Mouse (Mus musculus): ENCODE measurements around the gene Ttc19.
"Not testable (repeated sequence)": the region's sequence is repeated elsewhere in the genome, so short reads cannot be mapped to it uniquely, and the experiment has no call there.

Ttc19 gene

GRCm38 (mm10) chr11:62284020-62284419, 2.7 kb downstream of the Ttc19 start:
- DNase-seq (ENCODE audit: low spot score in 2 of 2): not testable (repeated sequence)

DNA sequence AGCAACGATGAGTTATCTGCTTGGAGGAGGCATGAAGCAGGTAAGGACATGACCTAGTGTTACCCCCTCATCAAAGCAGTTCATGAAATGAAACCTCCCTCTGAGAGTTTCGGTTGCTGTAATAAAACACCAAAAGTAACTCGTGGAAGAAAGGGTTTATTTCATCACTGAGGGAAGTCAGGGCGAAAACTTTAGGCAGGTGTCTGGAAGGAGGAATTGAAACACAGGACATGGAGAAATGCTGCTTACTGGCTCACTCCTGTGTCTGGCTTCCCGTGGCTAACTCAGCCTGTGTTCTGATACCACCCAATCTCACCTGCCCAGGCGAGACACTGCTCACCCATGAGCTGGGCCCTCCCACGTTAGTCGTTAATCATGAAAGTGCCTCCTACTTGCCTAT, 3.7 kb downstream of the Ttc19 start:
- DNase-seq (ENCODE audit: low spot score in 2 of 2): no peak

- no peak for DNase-seq (ENCODE audit: low spot score in 2 of 2)
These were observed 6.4 kb downstream of the Ttc19 start for GRCm38 (mm10) chr11:62287700-62288099.

DNA sequence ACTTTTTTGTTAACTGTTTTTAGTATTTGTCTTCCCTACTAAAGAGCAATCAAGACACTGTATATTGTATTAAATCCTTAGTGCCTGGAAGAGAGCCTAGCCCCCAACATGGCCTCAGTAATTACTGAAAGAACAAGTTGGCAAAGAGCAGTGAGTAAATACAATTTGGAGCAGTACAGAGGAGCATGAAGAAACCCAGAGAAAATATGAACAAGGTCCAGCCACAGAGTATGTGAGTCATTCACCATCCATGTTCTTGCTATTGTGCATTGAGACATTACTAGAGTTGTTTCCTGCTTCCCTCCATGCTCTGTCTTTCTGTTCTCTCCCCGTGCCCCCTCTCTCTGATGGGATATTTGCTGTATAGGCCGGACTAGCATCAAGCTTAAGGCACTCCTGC, 12.8 kb downstream of the Ttc19 start:
- no peak for DNase-seq (ENCODE audit: low spot score in 2 of 2)

GRCm38 (mm10) chr11:62298883-62299282, 17.6 kb downstream of the Ttc19 start:
- no peak for DNase-seq (ENCODE audit: low spot score in 2 of 2)

- DNase-seq (ENCODE audit: low spot score in 2 of 2): no peak
These were observed 24.6 kb downstream of the Ttc19 start for GRCm38 (mm10) chr11:62305866-62306265.

- no peak for DNase-seq (ENCODE audit: low spot score in 2 of 2)
These were observed 28.0 kb downstream of the Ttc19 start for GRCm38 (mm10) chr11:62309296-62309695.

DNA sequence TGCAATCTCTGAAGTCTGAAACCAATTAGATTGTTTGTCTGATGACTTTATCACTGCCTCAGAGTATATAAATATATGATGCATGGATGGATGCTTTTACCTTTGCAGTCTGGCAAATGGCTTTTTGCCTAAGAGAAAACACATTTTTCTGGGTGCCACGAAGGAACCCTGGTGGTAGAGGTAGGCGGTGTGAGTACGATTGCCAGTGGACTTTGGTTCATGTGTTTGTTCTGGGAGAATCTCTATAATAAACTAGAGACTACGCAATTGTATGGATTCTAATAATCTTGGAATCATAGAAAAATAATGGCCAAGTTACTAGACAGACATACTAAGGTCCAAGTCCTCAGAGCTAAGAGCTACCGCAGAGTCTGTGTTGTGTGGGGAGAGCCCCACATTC, 33.7 kb downstream of the Ttc19 start:
- no peak for DNase-seq (ENCODE audit: low spot score in 2 of 2)

GRCm38 (mm10) chr11:62317746-62318145, 36.5 kb downstream of the Ttc19 start:
- peak; percentile 76 to 83 for DNase-seq (ENCODE audit: low spot score in 2 of 2)

GRCm38 (mm10) chr11:62320097-62320496, 38.8 kb downstream of the Ttc19 start:
- no peak for DNase-seq (ENCODE audit: low spot score in 2 of 2)

DNA sequence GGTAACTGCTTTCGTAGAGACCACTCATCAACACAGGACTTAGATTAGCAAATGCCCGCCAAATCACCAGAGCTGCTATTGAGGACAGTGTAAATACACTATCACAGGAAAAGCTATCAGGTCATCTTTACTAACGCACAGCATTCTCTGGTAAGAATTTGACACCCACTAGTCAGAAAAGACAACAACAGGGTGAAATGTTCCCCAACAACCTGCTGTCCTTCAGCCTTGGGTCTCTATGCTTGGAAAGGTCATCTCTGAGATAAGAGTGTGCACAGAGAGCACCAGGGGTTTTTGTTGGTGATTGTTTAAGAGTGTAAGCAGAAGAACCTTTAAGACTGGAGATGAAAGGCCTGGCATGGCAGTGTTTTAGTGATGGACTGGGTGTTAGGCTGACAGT, 42.4 kb downstream of the Ttc19 start:
- DNase-seq (ENCODE audit: low spot score in 2 of 2): no peak

- no peak for DNase-seq (ENCODE audit: low spot score in 2 of 2)
These were observed 49.9 kb downstream of the Ttc19 start for GRCm38 (mm10) chr11:62331141-62331540.

DNA sequence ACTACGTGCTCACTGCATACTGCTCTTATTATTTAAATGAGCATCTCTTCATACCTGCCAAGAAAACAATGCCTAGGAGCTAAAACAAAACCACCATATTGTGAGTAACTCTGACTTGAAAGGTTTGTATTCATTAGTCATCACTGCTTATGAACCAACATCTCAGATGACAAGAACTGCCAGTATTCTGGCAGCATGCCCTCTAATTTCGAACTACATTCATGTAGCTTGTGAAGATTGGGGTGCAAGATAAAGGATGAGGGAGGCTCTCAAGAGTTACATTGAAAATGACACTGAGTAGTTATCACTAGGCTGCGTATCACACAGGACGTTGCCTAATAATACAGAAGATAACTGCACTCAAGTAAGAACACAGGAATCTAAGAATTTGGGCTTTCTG, 51.0 kb downstream of the Ttc19 start:
- no peak for DNase-seq (ENCODE audit: low spot score in 2 of 2)

- DNase-seq (ENCODE audit: low spot score in 2 of 2): no peak
These were observed 61.7 kb downstream of the Ttc19 start for GRCm38 (mm10) chr11:62343002-62343401.

- no peak for DNase-seq (ENCODE audit: low spot score in 2 of 2)
These were observed 70.7 kb downstream of the Ttc19 start for GRCm38 (mm10) chr11:62351948-62352347.

GRCm38 (mm10) chr11:62355216-62355615, 73.9 kb downstream of the Ttc19 start:
- DNase-seq (ENCODE audit: low spot score in 2 of 2): no peak

DNA sequence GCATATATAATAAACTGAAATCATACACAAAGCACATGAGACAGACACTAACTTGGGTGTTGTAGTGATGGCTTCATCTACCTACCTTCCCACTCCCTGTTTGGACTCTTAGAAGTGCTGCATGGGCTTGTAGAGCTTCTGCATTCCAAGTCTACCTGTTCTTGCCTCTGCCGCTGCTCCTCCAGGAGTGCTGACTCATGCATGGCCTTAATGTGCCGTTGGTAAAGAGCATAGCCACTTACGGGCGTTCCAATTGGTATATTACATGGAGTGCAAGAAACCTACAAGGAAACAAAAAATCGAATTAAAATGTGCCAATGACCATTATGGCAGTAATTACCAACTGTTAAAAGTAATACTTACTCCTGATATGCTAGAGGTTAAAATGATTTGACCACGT, 85.6 kb downstream of the Ttc19 start:
- no peak for DNase-seq (ENCODE audit: low spot score in 2 of 2)

GRCm38 (mm10) chr11:62369924-62370323, 88.7 kb downstream of the Ttc19 start:
- DNase-seq (ENCODE audit: low spot score in 2 of 2): no peak

- DNase-seq (ENCODE audit: low spot score in 2 of 2): no peak
These were observed 90.5 kb downstream of the Ttc19 start for GRCm38 (mm10) chr11:62371776-62372175.

DNA sequence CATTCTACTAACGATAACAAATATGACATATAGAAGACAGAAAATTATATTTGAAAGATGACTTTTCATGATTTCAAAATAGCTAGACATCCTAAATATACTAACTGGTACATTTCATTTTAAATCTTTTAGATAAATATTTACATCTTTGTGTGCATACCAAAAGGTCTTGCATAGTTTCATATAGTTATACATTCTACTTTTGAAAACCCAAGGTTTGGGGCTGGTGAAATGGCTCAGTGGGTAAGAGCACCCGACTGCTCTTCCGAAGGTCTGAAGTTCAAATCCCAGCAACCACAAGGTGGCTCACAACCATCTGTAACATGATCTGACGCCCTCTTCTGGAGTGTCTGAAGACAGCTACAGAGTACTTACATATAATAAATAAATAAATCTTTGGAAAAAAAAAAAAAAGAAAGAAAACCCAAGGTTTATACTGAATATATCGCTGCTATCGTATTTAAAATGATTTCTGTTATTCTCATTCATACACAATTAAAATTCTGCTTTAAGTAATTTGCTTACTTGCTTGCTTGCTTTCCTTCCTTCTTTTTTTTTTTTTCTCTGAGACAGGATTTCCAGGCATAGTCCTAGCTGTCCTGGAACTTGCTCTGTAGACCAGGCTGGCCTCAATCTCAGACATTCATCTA, 96.1 kb downstream of the Ttc19 start:
- not testable (repeated sequence) for DNase-seq (ENCODE audit: low spot score in 2 of 2)

Data from right cerebral cortex, adult 2 months (tissue).